Mouse (Mus musculus): ENCODE results near the gene Six5. TPM values are rescaled to one million over a fixed set of nuclear protein-coding genes. Genes with fewer than 3 reads are reported as not detected.

The Six5 gene
- polyA plus RNA-seq, 1 experiment from 2014 or later = 7.4 TPM

- H3K4me3 ChIP-seq = no peak overlapping the region
- H3K36me3 ChIP-seq (replicated peaks) = no peaks in the 10 kb centered on the region
- H3K27me3 ChIP-seq (ENCODE audit: poor library complexity, severe bottlenecking) = no peaks in the 10 kb centered on the region
- H3K27ac ChIP-seq = no peak overlapping the region
- no peaks in the 10 kb centered on the region for H3K4me1 ChIP-seq
- H3K9me3 ChIP-seq = no peaks in the 10 kb centered on the region
- no peak for DNase-seq (ENCODE audit: extremely low spot score, low spot score)
- 72% methylated on average over 3 of the region's 3 CpGs for WGBS
These were observed 13.0 kb downstream of the Six5 start for GRCm38 (mm10) chr7:19107436-19107835.

GRCm38 (mm10) chr7:19109565-19109964 lies 15.2 kb downstream of the Six5 start:
- Histone ChIP-seq H3K27me3 (ENCODE audit: poor library complexity, severe bottlenecking) (no peaks in the 10 kb centered on the region), H3K9me3 (no peaks in the 10 kb centered on the region), H3K36me3 (replicated peaks) (no peaks in the 10 kb centered on the region), H3K4me1 (no peaks in the 10 kb centered on the region), H3K4me3 (no peak overlapping the region), H3K27ac (no peak overlapping the region)
- no peak for DNase-seq (ENCODE audit: extremely low spot score, low spot score)
- WGBS = 85% methylated on average over 1 of the region's 1 CpGs

- Histone ChIP-seq H3K27me3 (ENCODE audit: poor library complexity, severe bottlenecking) (peaks cover 18% of the 10 kb centered on the region), H3K4me3 (peak within 1 kb of the TSS; percentile 84), H3K9me3 (peaks cover 33% of the 10 kb centered on the region), H3K27ac (peak within 1 kb of the TSS; percentile 58), H3K36me3 (replicated peaks) (peaks cover 14% of the 10 kb centered on the region), H3K4me1 (peaks cover 18% of the 10 kb centered on the region)
- peak; percentile 68 for DNase-seq (ENCODE audit: extremely low spot score, low spot score)
- 22% methylated on average over 64 of the region's 64 CpGs for WGBS
These were observed 23.8 kb downstream of the Six5 start, which contains the start of gene Gm4969 for GRCm38 (mm10) chr7:19118028-19118771. TSS of gene Gm4969 (minus strand) at chr7:19118368.

GRCm38 (mm10) chr7:19119083-19119482 lies 24.7 kb downstream of the Six5 start:
- peaks cover 18% of the 10 kb centered on the region for H3K4me1 ChIP-seq
- 91% methylated on average over 8 of the region's 8 CpGs for WGBS
- no peak for DNase-seq (ENCODE audit: extremely low spot score, low spot score)
- peaks cover 18% of the 10 kb centered on the region for H3K27me3 ChIP-seq (ENCODE audit: poor library complexity, severe bottlenecking)
- peaks cover 33% of the 10 kb centered on the region for H3K9me3 ChIP-seq
- H3K27ac ChIP-seq = no peak overlapping the region
- H3K36me3 ChIP-seq (replicated peaks) = peaks cover 14% of the 10 kb centered on the region
- H3K4me3 ChIP-seq = peak overlapping the region; percentile 84; the same call in 1 of the 2 replicates

- H3K36me3 ChIP-seq (replicated peaks) = peaks cover 14% of the 10 kb centered on the region
- peaks cover 33% of the 10 kb centered on the region for H3K9me3 ChIP-seq
- DNase-seq (ENCODE audit: extremely low spot score, low spot score) = peak; percentile 92
- H3K27me3 ChIP-seq (ENCODE audit: poor library complexity, severe bottlenecking) = peaks cover 18% of the 10 kb centered on the region
- H3K4me1 ChIP-seq = peaks cover 18% of the 10 kb centered on the region
- 3% methylated on average over 34 of the region's 34 CpGs for WGBS
- H3K4me3 ChIP-seq = peak within 1 kb of the TSS; percentile 84
- peak within 1 kb of the TSS; percentile 89 for H3K27ac ChIP-seq
These were observed 25.4 kb downstream of the Six5 start, which contains the start of gene Fbxo46 for GRCm38 (mm10) chr7:19119631-19120429. TSS of gene Fbxo46 (plus strand) at chr7:19119859.

GRCm38 (mm10) chr7:19121686-19122085 lies 27.3 kb downstream of the Six5 start:
- Histone ChIP-seq H3K36me3 (replicated peaks) (peaks cover 19% of the 10 kb centered on the region), H3K9me3 (peaks cover 29% of the 10 kb centered on the region), H3K4me3 (no peak overlapping the region), H3K27me3 (ENCODE audit: poor library complexity, severe bottlenecking) (peaks cover 18% of the 10 kb centered on the region), H3K27ac (no peak overlapping the region), H3K4me1 (peaks cover 18% of the 10 kb centered on the region)
- 93% methylated on average over 4 of the region's 4 CpGs for WGBS
- no peak for DNase-seq (ENCODE audit: extremely low spot score, low spot score)

- WGBS = 94% methylated on average over 6 of the region's 6 CpGs
- H3K36me3 ChIP-seq (replicated peaks) = peaks cover 35% of the 10 kb centered on the region
- peaks cover 10% of the 10 kb centered on the region for H3K9me3 ChIP-seq
- H3K4me3 ChIP-seq = no peak overlapping the region
- no peak for DNase-seq (ENCODE audit: extremely low spot score, low spot score)
- no peaks in the 10 kb centered on the region for H3K27me3 ChIP-seq (ENCODE audit: poor library complexity, severe bottlenecking)
- H3K4me1 ChIP-seq = peaks cover 10% of the 10 kb centered on the region
- H3K27ac ChIP-seq = no peak overlapping the region
These were observed 30.3 kb downstream of the Six5 start for GRCm38 (mm10) chr7:19124713-19125112.

- no peak for DNase-seq (ENCODE audit: extremely low spot score, low spot score)
- WGBS = 94% methylated on average over 5 of the region's 5 CpGs
- Histone ChIP-seq H3K4me1 (peaks cover 19% of the 10 kb centered on the region), H3K36me3 (replicated peaks) (peaks cover 27% of the 10 kb centered on the region), H3K27me3 (ENCODE audit: poor library complexity, severe bottlenecking) (no peaks in the 10 kb centered on the region), H3K27ac (no peak overlapping the region), H3K4me3 (no peak overlapping the region), H3K9me3 (no peaks in the 10 kb centered on the region)
These were observed 33.4 kb downstream of the Six5 start for GRCm38 (mm10) chr7:19127744-19128143.

- H3K36me3 ChIP-seq (replicated peaks) = peaks cover 28% of the 10 kb centered on the region
- WGBS = 95% methylated on average over 5 of the region's 5 CpGs
- H3K4me1 ChIP-seq = peaks cover 19% of the 10 kb centered on the region
- H3K9me3 ChIP-seq = no peaks in the 10 kb centered on the region
- DNase-seq (ENCODE audit: extremely low spot score, low spot score) = no peak
- H3K27ac ChIP-seq = no peak overlapping the region
- no peaks in the 10 kb centered on the region for H3K27me3 ChIP-seq (ENCODE audit: poor library complexity, severe bottlenecking)
- no peak overlapping the region for H3K4me3 ChIP-seq
These were observed 35.0 kb downstream of the Six5 start for GRCm38 (mm10) chr7:19129396-19129795.

- Histone ChIP-seq H3K9me3 (no peaks in the 10 kb centered on the region), H3K4me1 (peaks cover 19% of the 10 kb centered on the region), H3K27me3 (ENCODE audit: poor library complexity, severe bottlenecking) (no peaks in the 10 kb centered on the region), H3K27ac (peak overlapping the region; percentile 83), H3K4me3 (peak overlapping the region; percentile 52), H3K36me3 (replicated peaks) (peaks cover 40% of the 10 kb centered on the region)
- no peak for DNase-seq (ENCODE audit: extremely low spot score, low spot score)
- 34% methylated on average over 4 of the region's 4 CpGs for WGBS
These were observed 36.3 kb downstream of the Six5 start for GRCm38 (mm10) chr7:19130657-19131056.

- peaks cover 43% of the 10 kb centered on the region for H3K36me3 ChIP-seq (replicated peaks)
- H3K9me3 ChIP-seq = no peaks in the 10 kb centered on the region
- under 1% methylated on average over 39 of the region's 39 CpGs for WGBS
- H3K4me1 ChIP-seq = peaks cover 19% of the 10 kb centered on the region
- H3K4me3 ChIP-seq = peak overlapping the region; percentile 52
- peak overlapping the region; percentile 83 for H3K27ac ChIP-seq
- H3K27me3 ChIP-seq (ENCODE audit: poor library complexity, severe bottlenecking) = no peaks in the 10 kb centered on the region
- peak; percentile 96 for DNase-seq (ENCODE audit: extremely low spot score, low spot score)
These were observed 37.0 kb downstream of the Six5 start for GRCm38 (mm10) chr7:19131324-19131848.

GRCm38 (mm10) chr7:19136168-19136567 lies 41.8 kb downstream of the Six5 start:
- H3K4me3 ChIP-seq = no peak overlapping the region
- H3K9me3 ChIP-seq = no peaks in the 10 kb centered on the region
- no peak for DNase-seq (ENCODE audit: extremely low spot score, low spot score)
- 96% methylated on average over 13 of the region's 13 CpGs for WGBS
- H3K4me1 ChIP-seq = peaks cover 7% of the 10 kb centered on the region
- no peak overlapping the region for H3K27ac ChIP-seq
- no peaks in the 10 kb centered on the region for H3K27me3 ChIP-seq (ENCODE audit: poor library complexity, severe bottlenecking)
- H3K36me3 ChIP-seq (replicated peaks) = peaks cover 72% of the 10 kb centered on the region
